Mouse (Mus musculus) cerebellum, adult 2 months (tissue): Measurements from ENCODE around the gene Larp1b.

Experiments used
- CTCF ChIP-seq: fragments of 200-500 bp; IDR thresholded peaks from 2 replicates; pipeline ENCODE4 v1.5.1; 2011; ENCODE audit warnings: low read depth, mild to moderate bottlenecking, control low read depth, low read length, moderate library complexity, borderline replicate concordance; ENCODE audit not compliant: insufficient read depth
- POLR2A ChIP-seq: fragments of 200-500 bp; IDR thresholded peaks from 2 replicates; pipeline ENCODE4 v1.6.1; 2011; ENCODE audit warnings: low read length, control low read depth, borderline replicate concordance; ENCODE audit not compliant: insufficient read depth

DNA sequence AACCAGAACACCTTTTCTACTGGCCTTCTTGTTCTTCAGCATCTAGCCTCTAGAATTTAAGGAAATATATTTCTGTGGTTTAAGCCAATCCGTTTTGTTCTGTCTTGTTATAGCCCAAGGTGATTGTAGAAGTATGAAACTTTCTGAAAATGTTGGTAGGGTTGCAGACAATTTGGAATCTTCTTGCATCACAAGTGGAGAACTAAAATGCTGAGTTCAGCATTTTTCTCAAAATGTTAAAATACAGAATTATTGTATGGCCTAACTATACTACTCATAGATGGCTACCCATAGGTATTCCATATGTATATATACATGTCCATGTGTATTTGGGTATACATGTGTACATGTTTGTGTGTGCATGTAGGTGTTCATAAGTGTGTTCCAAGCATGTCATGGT, 81.1 kb downstream of the Larp1b start:
- TF ChIP-seq CTCF (no peak), POLR2A (no peak)
